Mouse (Mus musculus) embryonic facial prominence, embryonic 15.5 days (tissue): Measurements from ENCODE around the gene Ankrd49. TPM values are rescaled to one million over a fixed set of nuclear protein-coding genes. Genes with fewer than 3 reads are reported as not detected.

Experiments used
- ATAC-seq: fragments of 200-750 bp; cut with Nextera tagmentation; 2 replicates; pipeline ENCODE4 v1.8.0; 2017; ENCODE audit warnings: low read depth, moderate TSS enrichment; ENCODE audit not compliant: insufficient number of reproducible peaks, low FRiP score, low TSS enrichment
- H3K27ac ChIP-seq: fragments of 300-500 bp; sonication (generic); replicated peaks from 2 replicates; pipeline ENCODE4 v1.5.1; 2015; ENCODE audit warnings: mild to moderate bottlenecking, inconsistent platforms
- H3K27me3 ChIP-seq: fragments of 300-500 bp; sonication (generic); 2 replicates; pipeline ENCODE4 v1.6.1; 2015; ENCODE audit warnings: inconsistent platforms
- H3K36me3 ChIP-seq: fragments of 300-500 bp; sonication (generic); 2 replicates; pipeline ENCODE4 v1.6.1; 2015; ENCODE audit warnings: mild to moderate bottlenecking, inconsistent platforms
- H3K4me1 ChIP-seq: fragments of 300-500 bp; sonication (generic); 2 replicates; pipeline ENCODE4 v1.6.1; 2015; ENCODE audit warnings: inconsistent platforms
- H3K4me2 ChIP-seq: fragments of 300-500 bp; sonication (generic); replicated peaks from 2 replicates; pipeline ENCODE4 v1.6.1; 2015; ENCODE audit warnings: mild to moderate bottlenecking, inconsistent platforms
- H3K4me3 ChIP-seq: fragments of 300-500 bp; sonication (generic); replicated peaks from 2 replicates; pipeline ENCODE4 v1.5.1; 2015; ENCODE audit warnings: mild to moderate bottlenecking, inconsistent platforms
- H3K9ac ChIP-seq: fragments of 300-500 bp; sonication (generic); 2 replicates; pipeline ENCODE4 v1.6.1; 2015; ENCODE audit warnings: inconsistent platforms
- H3K9me3 ChIP-seq: fragments of 300-500 bp; sonication (generic); replicated peaks from 2 replicates; pipeline ENCODE4 v1.6.1; 2016; ENCODE audit warnings: inconsistent platforms
- WGBS: fragments of 180-500 bp; shearing (Covaris S2); methylation state at CpG from one replicate; pipeline ENCODE4 v1.1.7; 2015; 5-methylcytosine and 5-hydroxymethylcytosine counted together
- polyA plus RNA-seq: library from polyadenylated mRNA; unstranded; fragments of >200 nt; fragmentation: Nextera tagmentation; extraction: Ambion mirVana; gene quantifications from 2 replicates; pipeline ENCODE4 v1.2.1, GENCODE M21; 2015

Gene Ankrd49
- polyA plus RNA-seq, 1 experiment from 2014 or later, result 42.8 TPM

DNA sequence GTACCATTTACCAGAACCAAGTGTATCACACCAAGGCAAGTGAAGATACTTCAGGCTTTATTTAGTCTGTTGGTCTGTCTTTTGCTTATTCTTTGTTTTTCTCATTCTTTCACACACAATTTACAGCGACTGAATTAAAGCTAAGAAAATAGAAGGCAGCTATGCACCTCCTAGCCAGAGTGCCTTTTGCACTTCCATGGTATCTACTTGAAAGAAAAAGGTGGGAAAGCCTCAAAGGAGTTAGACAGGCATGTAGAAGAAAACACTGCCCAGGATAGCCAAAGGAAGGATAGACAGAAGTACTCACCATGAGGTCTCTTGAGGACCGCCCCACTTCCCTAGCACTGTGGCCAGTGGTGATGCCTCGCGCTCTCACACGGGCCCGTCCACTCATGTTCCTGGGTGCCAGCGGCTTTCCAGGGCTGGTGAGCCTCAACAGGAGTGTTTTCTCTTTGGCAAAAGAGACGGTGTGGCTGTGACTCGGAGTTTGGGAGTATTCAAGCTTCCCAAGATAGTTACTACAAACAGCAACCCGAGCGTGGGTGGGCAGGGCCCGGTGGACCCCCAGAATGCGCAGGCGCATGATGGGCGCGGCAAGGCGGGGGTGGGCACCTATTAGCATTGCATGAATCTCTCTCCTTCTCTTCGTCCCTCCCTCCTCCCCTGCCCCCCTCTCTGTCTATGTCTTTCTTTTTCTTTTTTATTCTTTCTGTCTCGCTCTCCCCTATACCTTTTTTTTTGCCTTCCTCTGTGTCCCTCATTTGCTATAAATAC, 44.3 kb downstream of the Ankrd49 start, which contains the start of gene Piwil4:
Gene Piwil4 (minus strand): TSS at position 583 of the 774 bp plus-strand sequence.
- Histone ChIP-seq H3K36me3 (no peaks in the 10 kb centered on the region), H3K9ac (no peak within 1 kb of the TSS), H3K27me3 (no peaks in the 10 kb centered on the region), H3K4me1 (no peaks in the 10 kb centered on the region), H3K27ac (no peak within 1 kb of the TSS), H3K9me3 (no peaks in the 10 kb centered on the region), H3K4me2 (no peak within 1 kb of the TSS), H3K4me3 (no peak within 1 kb of the TSS)
- ATAC-seq, result no peak
- 85% methylated on average over 19 of the region's 19 CpGs for WGBS

DNA sequence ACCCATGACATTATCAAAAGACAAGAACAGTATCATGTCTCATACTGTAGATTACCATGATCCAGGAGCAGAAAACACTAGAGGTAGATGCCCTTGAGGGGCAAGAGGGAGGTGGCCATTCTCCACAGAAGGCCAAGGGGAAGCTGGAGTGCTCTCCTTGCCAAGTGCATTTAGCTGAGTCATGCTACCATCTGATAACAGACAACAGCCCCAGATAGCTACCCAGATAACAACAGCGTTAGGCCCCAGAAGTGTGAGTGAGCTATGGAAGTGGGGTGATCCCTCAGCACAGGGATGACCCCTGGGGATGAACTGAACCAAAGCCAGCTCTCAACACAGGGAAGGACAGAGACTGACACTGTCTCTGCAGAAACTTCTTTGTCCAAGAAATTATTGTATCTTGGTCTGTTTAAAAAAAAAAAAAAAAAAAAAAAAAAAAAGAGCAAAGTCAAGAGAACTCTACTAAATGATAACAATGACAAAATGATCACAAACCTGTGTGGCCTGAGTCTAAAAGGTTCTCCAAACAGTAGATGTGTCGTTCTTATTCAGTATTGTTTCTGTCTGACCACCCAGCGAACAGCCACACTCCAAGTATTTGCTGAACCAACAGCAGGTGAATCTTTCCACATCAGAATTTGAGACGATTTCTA, 45.0 kb downstream of the Ankrd49 start:
- no peak for ATAC-seq
- WGBS, result 78% methylated on average over 4 of the region's 4 CpGs
- H3K9me3 ChIP-seq, result no peaks in the 10 kb centered on the region
- no peak overlapping the region for H3K4me3 ChIP-seq
- no peaks in the 10 kb centered on the region for H3K36me3 ChIP-seq
- H3K9ac ChIP-seq, result no peak overlapping the region
- H3K27me3 ChIP-seq, result no peaks in the 10 kb centered on the region
- H3K4me1 ChIP-seq, result no peaks in the 10 kb centered on the region
- no peak overlapping the region for H3K4me2 ChIP-seq
- H3K27ac ChIP-seq, result no peak overlapping the region

DNA sequence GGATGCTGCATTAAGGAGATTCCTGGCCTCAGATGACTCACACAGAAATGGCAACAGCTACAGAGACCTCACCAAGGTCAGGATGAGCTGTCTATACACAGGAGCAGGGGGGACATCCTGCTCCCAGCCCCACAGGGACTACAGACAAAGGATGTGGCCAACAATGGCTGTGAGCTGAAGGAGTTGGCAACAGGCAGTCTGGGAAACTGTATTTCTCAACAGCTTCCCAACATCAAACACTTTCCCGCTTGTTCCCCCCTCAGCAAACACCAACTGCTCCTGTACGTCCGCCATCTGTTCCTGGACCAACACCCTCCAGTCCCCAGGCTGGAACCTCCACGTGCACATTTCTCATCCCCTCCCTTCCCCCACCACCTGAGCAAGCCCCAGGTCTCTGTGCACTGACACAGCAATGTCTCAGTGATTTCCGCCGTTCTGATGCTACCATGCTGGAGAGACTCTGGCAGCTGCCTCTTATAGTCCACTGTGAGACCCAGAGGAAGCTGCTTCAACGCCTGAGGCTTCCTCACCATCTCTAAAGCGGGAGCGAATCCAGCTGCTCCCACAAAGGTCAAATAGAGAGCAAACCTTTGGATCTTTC, 53.6 kb downstream of the Ankrd49 start:
- 0 out of 2 replicates have a peak, but pooled peaks have one; percentile 15 for ATAC-seq
- H3K4me1 ChIP-seq, result peaks cover 5% of the 10 kb centered on the region; the same call in 1 of the 2 replicates
- WGBS, result 28% methylated on average over 9 of the region's 9 CpGs
- H3K27ac ChIP-seq, result no peak overlapping the region
- no peaks in the 10 kb centered on the region for H3K27me3 ChIP-seq
- no peak overlapping the region for H3K4me2 ChIP-seq
- no peaks in the 10 kb centered on the region for H3K36me3 ChIP-seq
- no peaks in the 10 kb centered on the region for H3K9me3 ChIP-seq
- no peak overlapping the region for H3K9ac ChIP-seq
- H3K4me3 ChIP-seq, result no peak overlapping the region

Other genes with a start within 250 kb of the Ankrd49 start
- gene Amotl1, start 139.8 kb downstream of the Ankrd49 start, polyA plus RNA-seq, result 34.2 and 38.9 TPM in 2 replicates
- 0.08 and 0.11 TPM in 2 replicates for gene Piwil4, start 44.1 kb downstream of the Ankrd49 start, polyA plus RNA-seq
- 2.1 and 2.4 TPM in 2 replicates for gene Fut4, start 32.5 kb downstream of the Ankrd49 start, polyA plus RNA-seq
- 9.0 and 18.5 TPM in 2 replicates for gene 1700012B09Rik, start 13.8 kb downstream of the Ankrd49 start, polyA plus RNA-seq
- 21.5 and 22.4 TPM in 2 replicates for gene Mre11a, start 202 bp downstream of the Ankrd49 start, polyA plus RNA-seq
- 1.4 and 3.5 TPM in 2 replicates for gene Gpr83, start 75.4 kb upstream of the Ankrd49 start, polyA plus RNA-seq
- 0.37 and 0.47 TPM in 2 replicates for gene Izumo1r, start 119.1 kb upstream of the Ankrd49 start, polyA plus RNA-seq